Mouse (Mus musculus): ENCODE measurements around the gene Hepacam2.
"Not testable (repeated sequence)": the region's sequence is repeated elsewhere in the genome, so short reads cannot be mapped to it uniquely, and the experiment has no call there.

Gene Hepacam2

GRCm38 (mm10) chr6:3463594-3463993 lies 34.5 kb downstream of the Hepacam2 start:
- DNase-seq (ENCODE audit: low spot score in 2 of 2), result no peak

DNA sequence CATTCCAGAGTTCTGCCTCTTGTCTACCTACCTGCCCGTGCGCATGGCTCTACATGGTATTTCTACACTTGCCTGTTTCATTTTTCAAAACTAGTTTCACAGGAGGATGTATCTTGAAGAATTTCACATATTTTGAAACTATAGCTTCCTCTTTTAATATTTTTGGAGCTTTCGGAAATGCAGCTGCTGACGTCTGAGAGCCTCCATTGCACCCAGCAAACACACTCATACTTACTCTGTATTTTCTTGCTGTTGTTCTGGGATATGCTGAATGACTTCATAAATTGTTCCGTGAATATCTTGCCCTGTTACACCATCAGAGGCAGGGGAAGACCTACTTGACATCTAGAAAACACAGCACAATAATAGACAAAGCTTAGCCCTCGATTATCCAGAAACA lies 35.1 kb downstream of the Hepacam2 start:
- no peak for DNase-seq (ENCODE audit: low spot score in 2 of 2)

- DNase-seq (ENCODE audit: low spot score in 2 of 2), result no peak
Observed at GRCm38 (mm10) chr6:3455944-3456536, 42.1 kb downstream of the Hepacam2 start.

- no peak for DNase-seq (ENCODE audit: low spot score in 2 of 2)
Observed at GRCm38 (mm10) chr6:3454421-3454820, 43.7 kb downstream of the Hepacam2 start.

GRCm38 (mm10) chr6:3447404-3447803 lies 50.7 kb downstream of the Hepacam2 start:
- peak in 1 of 2 experiments; percentile 46 for DNase-seq (ENCODE audit: low spot score in 2 of 2)

GRCm38 (mm10) chr6:3443905-3444304 lies 54.2 kb downstream of the Hepacam2 start:
- no peak for DNase-seq (ENCODE audit: low spot score in 2 of 2)

- no peak for DNase-seq (ENCODE audit: low spot score in 2 of 2)
Observed at GRCm38 (mm10) chr6:3436087-3436486, 62.0 kb downstream of the Hepacam2 start.

DNA sequence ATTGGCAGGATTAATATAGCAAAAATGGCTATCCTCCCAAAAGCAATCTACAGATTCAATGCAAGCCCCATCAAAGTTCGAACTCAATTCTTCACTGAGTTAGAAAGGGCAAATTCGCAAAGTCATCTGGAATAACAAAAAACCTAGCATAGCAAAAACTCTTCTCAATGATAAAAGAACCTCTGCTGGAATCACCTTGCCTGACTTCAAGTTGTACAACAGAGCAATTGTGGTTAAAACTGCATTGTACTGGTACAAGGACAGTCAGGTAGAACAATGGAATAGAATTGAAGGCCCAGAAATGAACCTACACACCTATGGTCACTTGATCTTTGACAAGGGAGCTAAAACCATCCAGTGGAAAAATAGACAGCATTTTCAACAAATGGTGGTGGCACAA lies 67.1 kb downstream of the Hepacam2 start:
- DNase-seq (ENCODE audit: low spot score in 2 of 2), result not testable (repeated sequence)

DNA sequence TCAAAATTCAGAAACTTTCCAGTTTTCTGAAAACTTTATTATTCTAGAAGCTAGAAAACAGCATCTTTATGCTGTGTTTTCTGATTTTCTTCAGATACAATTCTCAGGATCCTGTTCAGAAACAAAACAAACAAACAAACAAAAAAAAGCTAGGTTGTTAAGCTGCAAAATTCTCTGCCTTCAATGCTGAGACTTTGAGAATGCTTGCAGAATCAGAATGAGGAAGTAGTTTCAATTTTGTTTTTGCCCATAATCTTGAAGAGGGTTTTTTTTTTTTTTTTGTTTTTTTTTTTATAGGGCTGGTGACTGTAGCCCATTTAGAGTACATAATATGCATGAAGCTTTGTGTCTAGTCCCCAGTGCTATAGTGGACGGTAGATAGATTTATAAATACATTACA lies 71.1 kb downstream of the Hepacam2 start:
- DNase-seq (ENCODE audit: low spot score in 2 of 2), result no peak

GRCm38 (mm10) chr6:3425333-3425732 lies 72.8 kb downstream of the Hepacam2 start:
- not testable (repeated sequence) for DNase-seq (ENCODE audit: low spot score in 2 of 2)

DNA sequence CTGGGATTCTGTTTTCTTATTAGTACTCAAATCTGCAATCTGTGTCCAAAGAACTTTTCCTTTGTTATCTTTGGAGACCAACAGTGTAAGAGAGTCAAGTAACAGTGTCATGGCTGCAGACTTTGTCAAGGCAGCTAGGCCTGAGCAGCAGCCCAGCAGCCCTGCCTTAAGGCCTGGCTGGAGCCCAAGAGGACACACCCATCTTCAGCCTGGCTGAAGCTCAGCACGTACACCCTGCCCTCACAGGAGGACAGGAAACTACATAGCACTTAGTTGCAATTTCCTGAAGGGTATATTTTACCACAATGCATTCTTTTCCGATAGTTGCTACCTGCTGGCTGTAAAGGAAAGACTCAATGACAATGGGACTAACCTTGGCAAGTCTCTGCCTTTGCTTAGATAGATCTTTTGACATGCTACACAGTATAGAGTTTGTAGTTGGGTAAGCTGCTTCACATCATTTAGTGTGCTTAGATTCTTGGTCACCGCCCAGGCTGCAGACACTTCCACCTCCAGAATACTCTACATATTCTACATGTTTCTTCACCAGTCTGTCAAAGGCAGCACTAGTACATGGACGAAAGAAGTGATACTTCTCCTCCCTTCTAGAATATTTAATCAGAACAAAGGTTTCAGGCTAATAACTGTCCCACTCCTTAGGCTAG lies 73.4 kb downstream of the Hepacam2 start:
- not testable (repeated sequence) for DNase-seq (ENCODE audit: low spot score in 2 of 2)
